In the genomic region with DNA sequence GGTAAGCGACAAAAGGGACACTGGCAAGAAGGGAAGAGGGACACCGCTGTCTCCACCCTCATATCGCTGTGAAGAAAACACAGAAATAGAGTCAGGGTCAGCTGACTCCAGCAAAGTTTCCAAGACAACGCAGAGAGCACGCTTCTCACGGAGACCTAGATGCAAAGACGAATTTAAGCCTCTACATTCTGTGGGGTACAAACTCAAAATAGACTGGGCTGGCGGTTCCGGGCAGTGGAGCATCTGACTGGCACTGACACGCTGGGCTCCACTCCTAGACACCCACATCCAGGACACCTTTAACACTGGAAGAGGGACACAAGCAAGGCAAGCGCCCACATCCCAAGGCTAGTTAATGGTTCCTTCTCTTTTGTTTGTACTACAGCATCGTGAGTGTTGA, we compare ENCODE assay signal across 17 mouse cellular contexts. TPM values are rescaled to one million over a fixed set of nuclear protein-coding genes. Genes with fewer than 3 reads are reported as not detected.
DNase-seq lines count a peak whose midpoint lies in the region; TF ChIP-seq lines count a peak whose summit lies in the region.
"Had no signal": no experiment of that assay in that cellular context is flagged by ENCODE, and none has a peak within 500 bp of the region (broad histone marks: within the 10 kb centered on the region; RNA-seq: fewer than 3 reads in every experiment).

No protein-coding gene starts in this region.

- peak overlapping the region; percentile 59; the same call in 1 of the 2 replicates for H3K27ac ChIP-seq in olfactory bulb, adult 2 months (ENCODE audit: insufficient read depth, low read depth, low read length)
- H3K27ac ChIP-seq: embryonic facial prominence, embryonic 10.5 days; forebrain, embryonic 10.5 days; heart, embryonic 10.5 days; hindbrain, embryonic 13.5 days had no signal

- intact Hi-C loops in left cerebral cortex, postnatal 10 days (cut with DNase I), result no loop called here
- intact Hi-C loops in left cerebral cortex, postnatal 4 days (cut with DNase I), result no loop called here
- intact Hi-C loops in left cerebral cortex, postnatal 14 days (cut with DNase I), result no loop called here

- no peak overlapping the region for H3K4me3 ChIP-seq in olfactory bulb, adult 2 months (ENCODE audit: insufficient read depth, low read depth, low read length)
- H3K4me3 ChIP-seq: embryonic facial prominence, embryonic 10.5 days; forebrain, embryonic 10.5 days; heart, embryonic 10.5 days; hindbrain, embryonic 13.5 days had no signal

- 45% methylated on average over 12 of the region's 12 CpGs for WGBS in olfactory bulb, adult 2 months

- TF ChIP-seq POLR2A in olfactory bulb, adult 2 months (IDR thresholded peaks at IDR 0.05; ENCODE audit: insufficient read depth, low read depth, low read length), result no peak

- peaks cover 19% of the 10 kb centered on the region for H3K4me1 ChIP-seq in olfactory bulb, adult 2 months (ENCODE audit: control insufficient read depth, insufficient read depth, low read length)
- H3K4me1 ChIP-seq: embryonic facial prominence, embryonic 10.5 days; forebrain, embryonic 10.5 days; heart, embryonic 10.5 days; hindbrain, embryonic 13.5 days had no signal

- peak; percentile 35 to 41 for DNase-seq in left cerebral cortex, postnatal 10 days (ENCODE audit: extremely low spot score in 1 of 2, low spot score in 2 of 2)
- DNase-seq in left cerebral cortex, postnatal 4 days, result no peak
- peak; percentile 41 to 79 for DNase-seq in left cerebral cortex, postnatal 14 days (ENCODE audit: low spot score in 2 of 2)
- DNase-seq in telencephalon, adult 2 months (ENCODE audit: low read depth, low spot score), result peak; percentile 44
- DNase-seq in thymus, postnatal 4 days, result no peak
- DNase-seq in thymus, postnatal 25 days, result no peak
- DNase-seq: cerebellum, adult 2 months; cerebellum, postnatal 10 days; gastrocnemius, postnatal 10 days; heart, adult 18-20 months; heart, postnatal 10 days; heart, postnatal 4 days had no signal

- TF ChIP-seq CTCF in olfactory bulb, adult 2 months (IDR thresholded peaks at IDR 0.05; ENCODE audit: insufficient read depth, low read depth, low read length), result no peak

RNA-seq across cellular contexts. Expression of a gene that starts 29.6 kb away (rescaled TPM):
- total RNA-seq in left cerebral cortex, postnatal 10 days (2021), result 100 to 1,000 TPM; 186 to 207 TPM
- total RNA-seq in left cerebral cortex, postnatal 4 days (2021), result 100 to 1,000 TPM; 172 to 181 TPM
- total RNA-seq in left cerebral cortex, postnatal 14 days (2021), result 100 to 1,000 TPM; 205 to 240 TPM
- 380 TPM in 1 of 2 replicates, not detected in the other for polyA plus RNA-seq in olfactory bulb, adult 2 months (2012; ENCODE audit: insufficient read depth, insufficient read length, low replicate concordance, missing spikeins)

RNA-seq across cellular contexts. Expression of a gene that starts 55.5 kb away (rescaled TPM):
- total RNA-seq in left cerebral cortex, postnatal 10 days (2021), result 1 to 10 TPM; 5.7 to 8.3 TPM
- total RNA-seq in left cerebral cortex, postnatal 4 days (2021), result 1 to 10 TPM; 2.5 to 3.7 TPM
- total RNA-seq in left cerebral cortex, postnatal 14 days (2021), result 1 to 10 TPM; 6.7 to 9.2 TPM
- not detected in 2 replicates for polyA plus RNA-seq in olfactory bulb, adult 2 months (2012; ENCODE audit: insufficient read depth, insufficient read length, low replicate concordance, missing spikeins)

Comparison
In these comparisons a context has a peak if more than half of its experiments do, and no peak if none do; other contexts are left out.
1. DNase-seq: peak in left cerebral cortex, postnatal 10 days (2 of 2), left cerebral cortex, postnatal 14 days (2 of 2) and telencephalon, adult 2 months (single experiment); none in left cerebral cortex, postnatal 4 days (single experiment), thymus, postnatal 4 days (single experiment) and thymus, postnatal 25 days (single experiment).